Mouse (Mus musculus): ENCODE data around the gene Exosc2.

DNA sequence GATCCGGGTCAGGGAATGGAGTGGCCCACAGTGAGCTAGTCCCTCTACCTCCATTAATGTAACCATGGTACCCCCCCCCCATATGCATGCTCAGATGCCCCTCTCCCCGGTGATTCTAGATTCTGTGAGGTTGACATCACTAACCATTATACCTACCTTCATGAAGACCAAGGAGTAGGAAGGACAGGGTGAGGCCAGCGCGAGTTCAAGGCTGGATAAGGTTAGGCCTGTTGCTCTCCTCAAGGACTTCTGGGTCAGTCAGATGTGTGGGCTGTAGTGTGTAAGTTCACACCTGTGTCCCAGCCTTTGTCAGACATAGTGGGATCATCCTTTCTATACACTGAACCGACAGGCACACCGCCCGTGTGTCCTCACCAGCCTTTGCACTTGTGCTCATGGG lies 14.1 kb upstream of the Exosc2 start:
- no peak for TF ChIP-seq CTCF (IDR thresholded peaks at IDR 0.05; ENCODE audit: low read depth, low read length)
- TF ChIP-seq POLR2A (IDR thresholded peaks at IDR 0.05; ENCODE audit: extremely low read depth, insufficient read depth, low read length): no peak

All from liver, adult 2 months (tissue).